Mouse (Mus musculus) left cerebral cortex, adult 6 months (tissue): ENCODE data around the gene Spr. TPM values are rescaled to one million over a fixed set of nuclear protein-coding genes. Genes with fewer than 3 reads are reported as not detected.

ENCODE experiments used
- long read RNA-seq, 2 experiments: library from polyadenylated mRNA; unstranded; transcript quantifications; one replicate each; pipeline ENCODE4 v2.0.0; 2019 to 2020
- polyA plus RNA-seq: library from polyadenylated mRNA; unstranded; fragments of <200 nt; fragmentation: Nextera tagmentation; gene quantifications from 2 replicates; pipeline ENCODE4 v1.2.3, GENCODE M21; 2021

Gene Spr
- 55.7 and 104 TPM in 2 replicates for polyA plus RNA-seq
- long read RNA-seq, experiment 1, transcript Spr-201 (3 exons, 1,230 nt), result major isoform, 101 of 106 reads
- long read RNA-seq, experiment 1, partial matches to known transcripts, result 0 of 106 reads
- long read RNA-seq, experiment 1, other reads (novel, unspliced or antisense), result 2 of 106 reads
- long read RNA-seq, experiment 2, transcript Spr-201 (3 exons, 1,230 nt), result major isoform, 120 of 134 reads
- long read RNA-seq, experiment 2, partial matches to known transcripts, result 6 of 134 reads
- long read RNA-seq, experiment 2, other reads (novel, unspliced or antisense), result 1 of 134 reads

DNA sequence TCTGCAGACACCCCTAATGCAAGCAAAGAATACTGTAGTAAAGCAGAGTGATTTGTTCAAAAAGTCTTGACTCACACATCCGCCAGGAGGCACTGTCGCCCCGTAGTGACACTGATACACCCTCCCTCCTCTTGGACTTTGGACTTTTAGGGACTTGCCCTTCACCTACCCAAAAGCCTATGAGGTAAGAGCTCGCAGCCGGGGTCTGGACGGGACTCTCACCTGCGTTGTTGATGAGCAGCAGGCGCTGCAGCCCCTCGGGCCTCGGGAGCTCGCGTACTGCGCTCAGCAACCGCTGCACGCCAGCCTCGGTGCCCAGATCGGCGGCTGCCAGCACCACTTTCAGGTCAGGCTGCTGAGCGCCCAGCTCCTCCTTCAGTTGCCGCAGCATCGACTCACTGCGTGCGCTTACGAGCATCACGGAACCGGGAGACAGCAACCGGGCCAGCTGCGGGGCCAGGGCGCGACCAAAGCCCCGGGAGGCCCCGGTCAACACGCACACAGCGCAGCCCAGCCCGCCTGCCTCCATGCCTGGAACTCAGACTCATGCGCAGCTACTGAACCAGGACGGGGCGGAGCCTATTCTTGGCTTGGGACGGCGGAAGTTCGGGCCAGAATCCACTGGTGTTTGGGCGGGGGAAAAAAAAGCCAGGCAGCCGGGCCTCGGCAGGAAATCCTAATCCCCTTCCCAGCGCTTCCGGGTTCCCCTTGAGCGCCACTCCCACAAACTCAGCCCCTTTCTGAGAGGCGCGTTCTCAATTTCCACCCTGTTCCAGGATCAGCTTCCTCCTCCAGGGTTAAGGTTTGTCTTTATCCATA lies at the start of gene Spr:
Gene Spr (minus strand): TSS at position 550 of the 819 bp plus-strand sequence.

Other genes with a start within 250 kb of the Spr start
- gene Exoc6b, start 68.3 kb downstream of the Spr start, polyA plus RNA-seq, result 29.2 and 30.9 TPM in 2 replicates
- gene Emx1, start 49.7 kb upstream of the Spr start, polyA plus RNA-seq, result 21.4 and 37.7 TPM in 2 replicates
- 295 and 332 TPM in 2 replicates for gene Sfxn5, start 195.7 kb upstream of the Spr start, polyA plus RNA-seq
- 8.0 and 17.1 TPM in 2 replicates for gene Rab11fip5, start 236.9 kb upstream of the Spr start, polyA plus RNA-seq